Mouse (Mus musculus): ENCODE data around the gene Astn1. TPM values are rescaled to one million over a fixed set of nuclear protein-coding genes. Genes with fewer than 3 reads are reported as not detected.

Gene Astn1
- polyA plus RNA-seq, 1 experiment from 2014 or later = 0.38 TPM

- Histone ChIP-seq H3K4me3 (replicated peaks; ENCODE audit: low read depth, low read length) (no peak overlapping the region), H3K9me3 (replicated peaks; ENCODE audit: low read length) (no peaks in the 10 kb centered on the region), H3K4me2 (ENCODE audit: low read length) (no peak overlapping the region), H3K27ac (no peak overlapping the region), H3K27me3 (ENCODE audit: insufficient read depth, low read length) (no peaks in the 10 kb centered on the region), H3K9ac (ENCODE audit: low read depth, low read length) (no peak overlapping the region), H3K4me1 (replicated peaks; ENCODE audit: insufficient read depth, low read length) (no peaks in the 10 kb centered on the region), H3K36me3 (ENCODE audit: insufficient read depth, low read length) (no peaks in the 10 kb centered on the region)
- 63% methylated on average over 6 of the region's 6 CpGs for WGBS
- no peak for TF ChIP-seq CTCF (IDR thresholded peaks at IDR 0.05; ENCODE audit: low read depth)
- ATAC-seq (replicated peaks; ENCODE audit: low FRiP score, low read depth) (no peak), DNase-seq (ENCODE audit: low spot score) (peak; percentile 8)
Measured at GRCm38 (mm10) chr1:158480285-158480684, 118.2 kb downstream of the Astn1 start.

DNA sequence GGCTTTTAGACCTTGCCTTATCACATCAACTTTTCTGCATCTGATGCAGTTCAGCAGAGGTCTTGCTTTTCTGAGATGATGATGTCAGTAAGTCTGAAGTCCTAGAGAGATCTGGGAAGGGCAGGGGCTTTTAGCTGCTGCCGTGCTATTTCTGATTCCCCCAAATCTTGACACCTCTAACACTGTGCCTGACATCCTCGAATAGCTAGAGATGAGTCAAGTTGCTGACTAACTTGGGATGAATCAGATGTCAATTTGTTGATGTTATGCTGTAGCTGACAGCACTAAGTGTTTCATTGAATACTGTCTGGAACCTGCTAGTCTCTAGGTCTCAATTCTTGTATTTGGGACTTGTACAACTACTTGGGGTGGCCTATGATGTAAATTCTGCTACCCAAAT, 121.7 kb downstream of the Astn1 start:
- Histone ChIP-seq H3K9me3 (replicated peaks; ENCODE audit: low read length) (no peaks in the 10 kb centered on the region), H3K4me3 (replicated peaks; ENCODE audit: low read depth, low read length) (no peak overlapping the region), H3K27ac (no peak overlapping the region), H3K27me3 (ENCODE audit: insufficient read depth, low read length) (no peaks in the 10 kb centered on the region), H3K36me3 (ENCODE audit: insufficient read depth, low read length) (no peaks in the 10 kb centered on the region), H3K4me2 (ENCODE audit: low read length) (no peak overlapping the region), H3K4me1 (replicated peaks; ENCODE audit: insufficient read depth, low read length) (no peaks in the 10 kb centered on the region), H3K9ac (ENCODE audit: low read depth, low read length) (no peak overlapping the region)
- ATAC-seq (replicated peaks; ENCODE audit: low FRiP score, low read depth) = no peak
- TF ChIP-seq CTCF (IDR thresholded peaks at IDR 0.05; ENCODE audit: low read depth) = no peak
- DNase-seq (ENCODE audit: low spot score) = no peak
- 84% methylated on average over 2 of the region's 2 CpGs for WGBS

DNA sequence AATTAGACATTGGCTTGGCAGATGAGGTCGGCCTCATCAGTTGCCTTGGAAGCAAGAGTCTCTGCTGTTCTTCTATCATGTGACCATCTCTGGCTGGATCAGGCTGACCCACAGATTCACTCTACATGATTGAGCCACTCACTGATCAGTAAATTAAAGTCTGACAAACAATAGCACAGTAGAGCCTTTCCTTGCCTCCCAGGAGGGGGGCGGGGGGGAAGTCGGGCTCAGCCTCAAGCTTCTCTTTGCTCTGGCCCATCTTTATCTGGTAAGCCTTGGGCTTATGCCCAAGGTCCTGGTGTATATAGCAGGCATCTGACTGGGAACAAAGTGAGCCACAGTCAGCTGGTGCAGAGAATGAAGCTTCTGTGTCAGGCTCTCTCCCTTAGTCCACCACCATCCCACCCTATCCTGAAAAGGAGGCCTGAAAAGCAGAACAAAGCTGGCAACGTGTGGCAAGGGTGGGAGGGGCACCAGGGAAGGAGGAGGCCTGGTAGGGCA, 127.5 kb downstream of the Astn1 start:
- Histone ChIP-seq H3K27ac (no peak overlapping the region), H3K4me2 (ENCODE audit: low read length) (no peak overlapping the region), H3K4me3 (replicated peaks; ENCODE audit: low read depth, low read length) (no peak overlapping the region), H3K9me3 (replicated peaks; ENCODE audit: low read length) (no peaks in the 10 kb centered on the region), H3K4me1 (replicated peaks; ENCODE audit: insufficient read depth, low read length) (no peaks in the 10 kb centered on the region), H3K36me3 (ENCODE audit: insufficient read depth, low read length) (no peaks in the 10 kb centered on the region), H3K27me3 (ENCODE audit: insufficient read depth, low read length) (no peaks in the 10 kb centered on the region), H3K9ac (ENCODE audit: low read depth, low read length) (no peak overlapping the region)
- no peak for TF ChIP-seq CTCF (IDR thresholded peaks at IDR 0.05; ENCODE audit: low read depth)
- WGBS = 62% methylated on average over 4 of the region's 4 CpGs
- DNase-seq (ENCODE audit: low spot score) (no peak), ATAC-seq (replicated peaks; ENCODE audit: low FRiP score, low read depth) (no peak)

DNA sequence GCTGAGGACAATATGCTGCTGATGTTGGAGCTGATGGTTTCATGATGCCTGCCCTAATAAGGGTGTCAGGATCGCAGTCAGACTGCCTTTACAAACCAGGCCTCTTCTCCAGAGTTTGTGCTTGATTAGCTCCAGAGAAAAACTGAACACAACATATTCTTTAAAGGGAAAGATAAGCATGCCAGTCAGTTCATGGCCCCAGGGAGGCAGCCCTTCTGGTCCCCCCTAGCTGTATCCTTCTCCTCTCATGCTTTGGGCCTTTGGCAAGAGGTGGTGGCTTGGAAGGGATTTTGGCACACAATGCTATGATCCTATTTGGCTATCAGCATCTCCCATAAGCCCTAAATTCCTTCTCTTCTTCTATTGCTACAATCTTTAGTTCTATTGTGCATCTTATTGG, 128.1 kb downstream of the Astn1 start:
- Histone ChIP-seq H3K4me1 (replicated peaks; ENCODE audit: insufficient read depth, low read length) (no peaks in the 10 kb centered on the region), H3K27me3 (ENCODE audit: insufficient read depth, low read length) (no peaks in the 10 kb centered on the region), H3K4me2 (ENCODE audit: low read length) (no peak overlapping the region), H3K27ac (no peak overlapping the region), H3K36me3 (ENCODE audit: insufficient read depth, low read length) (no peaks in the 10 kb centered on the region), H3K9me3 (replicated peaks; ENCODE audit: low read length) (no peaks in the 10 kb centered on the region), H3K9ac (ENCODE audit: low read depth, low read length) (no peak overlapping the region), H3K4me3 (replicated peaks; ENCODE audit: low read depth, low read length) (no peak overlapping the region)
- ATAC-seq (replicated peaks; ENCODE audit: low FRiP score, low read depth) = no peak
- WGBS = 71% methylated on average over 1 of the region's 1 CpGs
- TF ChIP-seq CTCF (IDR thresholded peaks at IDR 0.05; ENCODE audit: low read depth) = no peak
- DNase-seq (ENCODE audit: low spot score) = no peak

- DNase-seq (ENCODE audit: low spot score) = peak; percentile 9
- TF ChIP-seq CTCF (IDR thresholded peaks at IDR 0.05; ENCODE audit: low read depth) = no peak
- WGBS = 44% methylated on average over 3 of the region's 3 CpGs
Measured at GRCm38 (mm10) chr1:158493289-158493688, 131.2 kb downstream of the Astn1 start.

GRCm38 (mm10) chr1:158500140-158500539, 138.1 kb downstream of the Astn1 start:
- Histone ChIP-seq H3K36me3 (ENCODE audit: insufficient read depth, low read length) (no peaks in the 10 kb centered on the region), H3K27me3 (ENCODE audit: insufficient read depth, low read length) (no peaks in the 10 kb centered on the region), H3K9me3 (replicated peaks; ENCODE audit: low read length) (no peaks in the 10 kb centered on the region), H3K4me1 (replicated peaks; ENCODE audit: insufficient read depth, low read length) (no peaks in the 10 kb centered on the region), H3K4me2 (ENCODE audit: low read length) (no peak overlapping the region), H3K27ac (no peak overlapping the region), H3K9ac (ENCODE audit: low read depth, low read length) (no peak overlapping the region), H3K4me3 (replicated peaks; ENCODE audit: low read depth, low read length) (no peak overlapping the region)
- ATAC-seq (replicated peaks; ENCODE audit: low FRiP score, low read depth) (no peak), DNase-seq (ENCODE audit: low spot score) (no peak)
- no peak for TF ChIP-seq CTCF (IDR thresholded peaks at IDR 0.05; ENCODE audit: low read depth)
- WGBS = 43% methylated on average over 4 of the region's 4 CpGs

More at GRCm38 (mm10) chr1:158493289-158493688, 131.2 kb downstream of the Astn1 start:
- Histone ChIP-seq H3K27ac (no peak overlapping the region), H3K4me3 (replicated peaks; ENCODE audit: low read depth, low read length) (no peak overlapping the region), H3K4me2 (ENCODE audit: low read length) (no peak overlapping the region), H3K4me1 (replicated peaks; ENCODE audit: insufficient read depth, low read length) (no peaks in the 10 kb centered on the region), H3K27me3 (ENCODE audit: insufficient read depth, low read length) (no peaks in the 10 kb centered on the region), H3K36me3 (ENCODE audit: insufficient read depth, low read length) (no peaks in the 10 kb centered on the region), H3K9ac (ENCODE audit: low read depth, low read length) (no peak overlapping the region), H3K9me3 (replicated peaks; ENCODE audit: low read length) (no peaks in the 10 kb centered on the region)
- no peak for ATAC-seq (replicated peaks; ENCODE audit: low FRiP score, low read depth)

DNA sequence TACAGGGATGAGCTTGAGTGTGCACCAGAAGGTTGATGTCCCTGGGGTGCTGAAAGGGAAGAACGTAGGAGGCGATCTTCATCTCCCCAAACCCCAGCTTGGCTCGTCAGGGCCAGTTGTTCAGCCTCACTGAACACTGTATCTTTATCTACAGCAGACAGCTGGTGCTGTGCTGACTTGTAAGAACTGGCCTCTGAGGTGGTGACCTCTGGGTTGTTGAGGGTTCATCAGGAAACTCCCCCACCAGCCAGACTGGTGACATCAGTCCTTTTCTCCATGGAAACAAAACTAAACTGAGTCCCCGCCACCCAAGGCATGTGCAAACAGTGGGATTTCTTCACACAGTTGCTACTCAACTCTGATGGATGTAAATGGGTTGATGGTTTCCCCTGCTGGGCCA, 138.9 kb downstream of the Astn1 start:
- Histone ChIP-seq H3K27ac (no peak overlapping the region), H3K36me3 (ENCODE audit: insufficient read depth, low read length) (no peaks in the 10 kb centered on the region), H3K4me1 (replicated peaks; ENCODE audit: insufficient read depth, low read length) (no peaks in the 10 kb centered on the region), H3K4me3 (replicated peaks; ENCODE audit: low read depth, low read length) (no peak overlapping the region), H3K4me2 (ENCODE audit: low read length) (no peak overlapping the region), H3K9ac (ENCODE audit: low read depth, low read length) (no peak overlapping the region), H3K9me3 (replicated peaks; ENCODE audit: low read length) (no peaks in the 10 kb centered on the region), H3K27me3 (ENCODE audit: insufficient read depth, low read length) (no peaks in the 10 kb centered on the region)
- no peak for ATAC-seq (replicated peaks; ENCODE audit: low FRiP score, low read depth)
- no peak for TF ChIP-seq CTCF (IDR thresholded peaks at IDR 0.05; ENCODE audit: low read depth)
- 18% methylated on average over 4 of the region's 4 CpGs for WGBS
- peak; percentile 15 for DNase-seq (ENCODE audit: low spot score)
